Mouse (Mus musculus) neural tube, embryonic 14.5 days (tissue): ENCODE results near the gene Oard1. TPM values are rescaled to one million over a fixed set of nuclear protein-coding genes. Genes with fewer than 3 reads are reported as not detected.

Experiments used
- ATAC-seq: fragments of 200-750 bp; cut with Nextera tagmentation; 2 replicates; pipeline ENCODE4 v1.8.0; 2017; ENCODE audit warnings: low read depth, mild to moderate bottlenecking, moderate TSS enrichment, moderate library complexity
- H3K27ac ChIP-seq: fragments of 300-500 bp; sonication (generic); 2 replicates; pipeline ENCODE4 v1.5.1; 2014; ENCODE audit warnings: low read depth, mild to moderate bottlenecking, control low read depth, low read length, moderate library complexity, mixed read lengths
- H3K27me3 ChIP-seq: fragments of 300-500 bp; sonication (generic); 2 replicates; pipeline ENCODE4 v1.6.1; 2014; ENCODE audit warnings: low read length; ENCODE audit not compliant: control insufficient read depth, insufficient read depth
- H3K36me3 ChIP-seq: fragments of 300-500 bp; sonication (generic); 2 replicates; pipeline ENCODE4 v1.6.1; 2014; ENCODE audit warnings: low read length, mixed read lengths; ENCODE audit not compliant: control insufficient read depth, insufficient read depth
- H3K4me1 ChIP-seq: fragments of 300-500 bp; sonication (generic); 2 replicates; pipeline ENCODE4 v1.6.1; 2014; ENCODE audit warnings: low read length; ENCODE audit not compliant: control insufficient read depth, insufficient read depth
- H3K4me2 ChIP-seq: fragments of 300-500 bp; sonication (generic); 2 replicates; pipeline ENCODE4 v1.6.1; 2014; ENCODE audit warnings: mild to moderate bottlenecking, low read depth, low read length, control low read depth
- H3K4me3 ChIP-seq: fragments of 300-500 bp; sonication (generic); 2 replicates; pipeline ENCODE4 v1.5.1; 2014; ENCODE audit warnings: low read depth, low read length, control low read depth, mixed read lengths
- H3K9ac ChIP-seq: fragments of 300-500 bp; sonication (generic); replicated peaks from 2 replicates; pipeline ENCODE4 v1.6.1; 2014; ENCODE audit warnings: low read depth, mild to moderate bottlenecking, control low read depth, low read length, mixed read lengths
- H3K9me3 ChIP-seq: fragments of 300-500 bp; sonication (generic); 2 replicates; pipeline ENCODE4 v1.6.1; 2016; ENCODE audit warnings: low read length; ENCODE audit not compliant: control insufficient read depth
- WGBS: fragments of 180-500 bp; shearing (Covaris S2); extraction: QIAGEN DNeasy Blood & Tissue Kit; methylation state at CpG from one replicate; pipeline ENCODE4 v1.1.7; 2014; 5-methylcytosine and 5-hydroxymethylcytosine counted together
- polyA plus RNA-seq: library from polyadenylated mRNA; unstranded; fragments of >200 nt; fragmentation: Nextera tagmentation; extraction: Ambion mirVana; gene quantifications from 2 replicates; pipeline ENCODE4 v1.2.1, GENCODE M21; 2014

Gene Oard1
- polyA plus RNA-seq, 1 experiment from 2014 or later = 35.7 TPM

- no peak overlapping the region for H3K4me2 ChIP-seq
- H3K4me1 ChIP-seq = no peaks in the 10 kb centered on the region
- no peak overlapping the region for H3K9ac ChIP-seq
- no peak for ATAC-seq
- H3K27me3 ChIP-seq = no peaks in the 10 kb centered on the region
- H3K4me3 ChIP-seq = no peak overlapping the region
- no peaks in the 10 kb centered on the region for H3K36me3 ChIP-seq
- no peak overlapping the region for H3K27ac ChIP-seq
- no peaks in the 10 kb centered on the region for H3K9me3 ChIP-seq
- 83% methylated on average over 1 of the region's 1 CpGs for WGBS
Observed at GRCm38 (mm10) chr17:48376102-48376501, 33.7 kb upstream of the Oard1 start.

- Histone ChIP-seq H3K9me3 (no peaks in the 10 kb centered on the region), H3K4me3 (no peak overlapping the region)
- ATAC-seq = no peak
Observed at GRCm38 (mm10) chr17:48379050-48379449, 30.8 kb upstream of the Oard1 start.

GRCm38 (mm10) chr17:48385786-48386461, 23.9 kb upstream of the Oard1 start:
- Histone ChIP-seq H3K4me2 (no peak overlapping the region), H3K27ac (no peak overlapping the region), H3K4me1 (no peaks in the 10 kb centered on the region), H3K9me3 (no peaks in the 10 kb centered on the region), H3K36me3 (peaks cover 28% of the 10 kb centered on the region), H3K9ac (no peak overlapping the region), H3K27me3 (no peaks in the 10 kb centered on the region), H3K4me3 (no peak overlapping the region)
- ATAC-seq = no peak
- WGBS = 92% methylated on average over 2 of the region's 2 CpGs

More at GRCm38 (mm10) chr17:48379050-48379449, 30.8 kb upstream of the Oard1 start:
- no peak overlapping the region for H3K9ac ChIP-seq
- H3K36me3 ChIP-seq = no peaks in the 10 kb centered on the region
- no peaks in the 10 kb centered on the region for H3K27me3 ChIP-seq
- no peaks in the 10 kb centered on the region for H3K4me1 ChIP-seq
- no peak overlapping the region for H3K27ac ChIP-seq
- no peak overlapping the region for H3K4me2 ChIP-seq

GRCm38 (mm10) chr17:48388666-48389065, 21.1 kb upstream of the Oard1 start:
- H3K27ac ChIP-seq = no peak overlapping the region
- ATAC-seq = no peak
- H3K4me2 ChIP-seq = no peak overlapping the region
- 89% methylated on average over 2 of the region's 2 CpGs for WGBS
- no peaks in the 10 kb centered on the region for H3K4me1 ChIP-seq
- no peaks in the 10 kb centered on the region for H3K9me3 ChIP-seq
- H3K36me3 ChIP-seq = peaks cover 52% of the 10 kb centered on the region
- no peak overlapping the region for H3K4me3 ChIP-seq
- H3K27me3 ChIP-seq = no peaks in the 10 kb centered on the region
- H3K9ac ChIP-seq = no peak overlapping the region

GRCm38 (mm10) chr17:48389442-48389841, 20.4 kb upstream of the Oard1 start:
- no peaks in the 10 kb centered on the region for H3K9me3 ChIP-seq
- WGBS = 92% methylated on average over 5 of the region's 5 CpGs
- no peaks in the 10 kb centered on the region for H3K4me1 ChIP-seq
- no peak overlapping the region for H3K27ac ChIP-seq
- H3K27me3 ChIP-seq = no peaks in the 10 kb centered on the region
- no peak overlapping the region for H3K9ac ChIP-seq
- peaks cover 52% of the 10 kb centered on the region for H3K36me3 ChIP-seq
- ATAC-seq = no peak
- no peak overlapping the region for H3K4me3 ChIP-seq
- no peak overlapping the region for H3K4me2 ChIP-seq

GRCm38 (mm10) chr17:48391446-48391845, 18.4 kb upstream of the Oard1 start:
- 89% methylated on average over 5 of the region's 5 CpGs for WGBS
- no peak for ATAC-seq
- H3K4me1 ChIP-seq = no peaks in the 10 kb centered on the region
- no peak overlapping the region for H3K4me3 ChIP-seq
- no peak overlapping the region for H3K27ac ChIP-seq
- H3K4me2 ChIP-seq = no peak overlapping the region
- H3K36me3 ChIP-seq = peaks cover 57% of the 10 kb centered on the region
- H3K9me3 ChIP-seq = no peaks in the 10 kb centered on the region
- no peak overlapping the region for H3K9ac ChIP-seq
- no peaks in the 10 kb centered on the region for H3K27me3 ChIP-seq

- Histone ChIP-seq H3K4me2 (no peak overlapping the region), H3K9me3 (no peaks in the 10 kb centered on the region), H3K4me3 (no peak overlapping the region), H3K27me3 (no peaks in the 10 kb centered on the region), H3K36me3 (peaks cover 53% of the 10 kb centered on the region), H3K4me1 (no peaks in the 10 kb centered on the region), H3K27ac (no peak overlapping the region), H3K9ac (no peak overlapping the region)
- 98% methylated on average over 3 of the region's 3 CpGs for WGBS
- ATAC-seq = no peak
Observed at GRCm38 (mm10) chr17:48392616-48393015, 17.2 kb upstream of the Oard1 start.

- Histone ChIP-seq H3K27ac (no peak overlapping the region), H3K9me3 (no peaks in the 10 kb centered on the region), H3K4me2 (no peak overlapping the region), H3K27me3 (no peaks in the 10 kb centered on the region), H3K9ac (no peak overlapping the region), H3K4me1 (no peaks in the 10 kb centered on the region), H3K36me3 (peaks cover 14% of the 10 kb centered on the region), H3K4me3 (no peak overlapping the region)
- no peak for ATAC-seq
- 87% methylated on average over 4 of the region's 4 CpGs for WGBS
Observed at GRCm38 (mm10) chr17:48401710-48402109, 8.1 kb upstream of the Oard1 start.

- no peak for ATAC-seq
- no peaks in the 10 kb centered on the region for H3K27me3 ChIP-seq
- no peak overlapping the region for H3K4me2 ChIP-seq
- H3K36me3 ChIP-seq = peaks cover 14% of the 10 kb centered on the region
- no peaks in the 10 kb centered on the region for H3K9me3 ChIP-seq
- peaks cover 6% of the 10 kb centered on the region for H3K4me1 ChIP-seq
- H3K4me3 ChIP-seq = no peak overlapping the region
- WGBS = 95% methylated on average over 3 of the region's 3 CpGs
- H3K27ac ChIP-seq = no peak overlapping the region
- H3K9ac ChIP-seq = no peak overlapping the region
Observed at GRCm38 (mm10) chr17:48402751-48403150, 7.1 kb upstream of the Oard1 start.
